Mouse (Mus musculus) CH12.LX (cell line): ENCODE measurements at regions not wholly inside any gene's neighbourhood (a gene's known extent, or its start where the extent isn't known, plus 50 kb on each side); places are given as distances from the start of the nearest gene placed in this dataset.

ENCODE experiments used
- MXI1 ChIP-seq: IDR thresholded peaks from 2 replicates; pipeline ENCODE4 v1.6.1; 2011; ENCODE audit warnings: mild to moderate bottlenecking, low read depth, low read length, improper control_type of control experiment
- NELFE ChIP-seq: IDR thresholded peaks from 2 replicates; pipeline ENCODE4 v1.6.1; 2011; ENCODE audit warnings: low read depth, low read length, improper control_type of control experiment

- TF ChIP-seq MXI1 (no peak), NELFE (no peak)
Observed at GRCm38 (mm10) chr2:116819016-116819687, 59.3 kb upstream of the Tmco5 start.
